Mouse (Mus musculus) forebrain, embryonic 10.5 days (tissue): Measurements from ENCODE around the gene Ppt1. TPM values are rescaled to one million over a fixed set of nuclear protein-coding genes. Genes with fewer than 3 reads are reported as not detected.

Source experiments
- DNase-seq: peaks from one replicate; pipeline ENCODE4 v3.0.0-alpha.2; 2017; ENCODE audit warnings: low spot score; ENCODE audit errors: extremely low spot score
- H3K27ac ChIP-seq: fragments of 300-500 bp; sonication (generic); 2 replicates; pipeline ENCODE4 v1.5.1; 2016; ENCODE audit warnings: mild to moderate bottlenecking
- H3K27me3 ChIP-seq: fragments of 300-500 bp; sonication (generic); 2 replicates; pipeline ENCODE4 v1.6.1; 2016; ENCODE audit warnings: mild to moderate bottlenecking; ENCODE audit not compliant: poor library complexity, severe bottlenecking
- H3K36me3 ChIP-seq: fragments of 300-500 bp; sonication (generic); replicated peaks from 2 replicates; pipeline ENCODE4 v1.6.1; 2016; ENCODE audit warnings: mild to moderate bottlenecking, moderate library complexity
- H3K4me1 ChIP-seq: fragments of 300-500 bp; sonication (generic); 2 replicates; pipeline ENCODE4 v1.6.1; 2016
- H3K4me3 ChIP-seq: fragments of 300-500 bp; sonication (generic); 2 replicates; pipeline ENCODE4 v1.5.1; 2016; ENCODE audit warnings: mild to moderate bottlenecking, moderate library complexity
- H3K9me3 ChIP-seq: fragments of 300-500 bp; sonication (generic); 2 replicates; pipeline ENCODE4 v1.6.1; 2016; ENCODE audit warnings: mild to moderate bottlenecking, moderate library complexity
- WGBS: fragments of 180-500 bp; shearing (Covaris S2); methylation state at CpG from one replicate; pipeline ENCODE4 v1.1.7; 2016; 5-methylcytosine and 5-hydroxymethylcytosine counted together
- polyA plus RNA-seq: library from polyadenylated mRNA; unstranded; fragments of >200 nt; fragmentation: Nextera tagmentation; extraction: Ambion mirVana; gene quantifications from 2 replicates; pipeline ENCODE4 v1.2.1, GENCODE M21; 2016

Gene Ppt1
- polyA plus RNA-seq, 1 experiment from 2014 or later = 69.8 TPM

- Histone ChIP-seq H3K4me3 (no peak overlapping the region), H3K4me1 (peaks cover 42% of the 10 kb centered on the region), H3K27me3 (no peaks in the 10 kb centered on the region), H3K36me3 (peaks cover 28% of the 10 kb centered on the region), H3K9me3 (peaks cover 3% of the 10 kb centered on the region; the same call in 1 of the 2 replicates), H3K27ac (no peak overlapping the region)
- WGBS = 75% methylated on average over 2 of the region's 2 CpGs
- no peak for DNase-seq
Observed at GRCm38 (mm10) chr4:122837994-122838393, 2.0 kb downstream of the Ppt1 start.

GRCm38 (mm10) chr4:122838416-122838815, 2.4 kb downstream of the Ppt1 start:
- 77% methylated on average over 1 of the region's 1 CpGs for WGBS
- Histone ChIP-seq H3K27ac (no peak overlapping the region), H3K27me3 (no peaks in the 10 kb centered on the region), H3K4me3 (no peak overlapping the region), H3K4me1 (peaks cover 40% of the 10 kb centered on the region), H3K9me3 (peaks cover 3% of the 10 kb centered on the region; the same call in 1 of the 2 replicates), H3K36me3 (peaks cover 31% of the 10 kb centered on the region)
- no peak for DNase-seq

GRCm38 (mm10) chr4:122848150-122848621, 12.1 kb downstream of the Ppt1 start:
- no peaks in the 10 kb centered on the region for H3K4me1 ChIP-seq
- 88% methylated on average over 13 of the region's 13 CpGs for WGBS
- DNase-seq = no peak
- no peak overlapping the region for H3K4me3 ChIP-seq
- no peak overlapping the region for H3K27ac ChIP-seq
- H3K9me3 ChIP-seq = no peaks in the 10 kb centered on the region
- peaks cover 94% of the 10 kb centered on the region for H3K36me3 ChIP-seq
- H3K27me3 ChIP-seq = no peaks in the 10 kb centered on the region

DNA sequence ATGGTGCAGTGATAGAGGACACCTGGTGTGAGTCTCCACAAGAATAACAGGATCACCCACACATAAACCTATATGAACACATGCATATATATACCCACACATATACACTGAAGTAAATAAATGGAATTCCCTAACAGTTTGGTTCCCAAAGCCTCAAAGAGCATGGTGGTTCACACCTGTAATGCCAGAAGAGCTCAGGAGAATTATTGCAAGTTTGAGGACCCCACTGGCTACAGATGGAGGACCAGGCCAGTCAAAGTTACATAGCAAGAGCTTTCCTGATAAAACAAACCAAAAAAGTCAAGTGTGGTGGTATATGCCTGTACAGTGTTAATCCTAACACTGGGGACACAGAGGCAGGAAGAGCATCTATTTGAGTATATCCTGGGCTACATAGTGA, 15.5 kb downstream of the Ppt1 start:
- H3K9me3 ChIP-seq = no peaks in the 10 kb centered on the region
- H3K4me3 ChIP-seq = no peak overlapping the region
- peaks cover 95% of the 10 kb centered on the region for H3K36me3 ChIP-seq
- DNase-seq = no peak
- H3K27ac ChIP-seq = no peak overlapping the region
- H3K27me3 ChIP-seq = no peaks in the 10 kb centered on the region
- no peaks in the 10 kb centered on the region for H3K4me1 ChIP-seq

- Histone ChIP-seq H3K9me3 (no peaks in the 10 kb centered on the region), H3K27me3 (no peaks in the 10 kb centered on the region), H3K4me3 (no peak overlapping the region), H3K36me3 (peaks cover 95% of the 10 kb centered on the region), H3K4me1 (no peaks in the 10 kb centered on the region), H3K27ac (no peak overlapping the region)
- 67% methylated on average over 2 of the region's 2 CpGs for WGBS
- no peak for DNase-seq
Observed at GRCm38 (mm10) chr4:122853691-122854090, 17.6 kb downstream of the Ppt1 start.

- WGBS = 93% methylated on average over 4 of the region's 4 CpGs
- Histone ChIP-seq H3K4me1 (no peaks in the 10 kb centered on the region), H3K9me3 (no peaks in the 10 kb centered on the region), H3K27me3 (no peaks in the 10 kb centered on the region), H3K36me3 (peaks cover 93% of the 10 kb centered on the region), H3K4me3 (no peak overlapping the region), H3K27ac (no peak overlapping the region)
- DNase-seq = no peak
Observed at GRCm38 (mm10) chr4:122854770-122855169, 18.7 kb downstream of the Ppt1 start.

DNA sequence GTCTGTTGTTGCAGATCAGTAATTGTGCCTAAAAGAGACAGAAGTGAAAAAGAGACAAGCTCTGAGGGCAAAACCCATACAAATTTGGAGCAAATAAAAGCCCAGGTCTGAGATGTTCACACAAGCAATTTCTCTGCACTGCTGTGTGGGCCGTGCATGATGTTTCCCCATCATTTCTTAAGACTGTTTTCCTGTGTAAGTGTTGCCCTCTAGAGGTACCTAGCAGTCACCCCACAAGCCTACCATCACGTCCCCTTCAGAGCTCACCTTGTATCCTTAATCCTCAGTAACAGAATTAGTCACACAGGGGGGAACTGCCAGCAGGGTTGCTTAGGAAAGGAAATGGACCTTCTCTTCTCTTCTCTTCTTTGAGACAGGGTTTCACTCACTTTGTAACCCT, 21.9 kb downstream of the Ppt1 start:
- H3K36me3 ChIP-seq = peaks cover 92% of the 10 kb centered on the region

DNA sequence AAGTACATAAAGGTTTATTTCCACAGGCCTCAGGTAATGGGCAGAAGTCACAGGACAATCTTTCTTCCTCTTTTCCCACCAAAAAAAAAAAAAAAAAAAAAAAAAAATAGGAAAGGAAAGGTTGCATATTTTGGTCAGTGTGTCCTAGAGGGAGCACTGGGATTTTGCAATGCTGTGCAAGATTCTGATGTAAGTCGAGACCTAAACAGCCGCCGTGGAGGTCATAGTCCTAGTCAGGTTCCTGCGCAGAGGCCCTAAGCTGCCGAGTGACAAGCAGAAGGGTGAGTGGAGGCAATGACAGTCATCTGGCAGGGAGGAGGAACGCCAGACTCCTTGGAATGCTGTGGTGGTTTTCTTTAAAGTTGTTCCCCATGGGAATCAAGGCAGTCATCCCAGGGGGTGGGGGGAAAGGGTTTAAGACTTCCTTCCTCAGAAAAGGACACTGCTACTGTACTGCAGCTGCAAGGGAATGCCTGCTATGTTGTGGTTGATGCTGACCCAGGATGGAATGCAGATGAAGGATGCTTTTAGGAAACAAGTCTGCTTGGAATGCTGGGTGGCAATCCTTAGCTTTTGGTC, 23.1 kb downstream of the Ppt1 start:
- no peak overlapping the region for H3K4me3 ChIP-seq
- DNase-seq = no peak
- 89% methylated on average over 6 of the region's 6 CpGs for WGBS
- H3K9me3 ChIP-seq = no peaks in the 10 kb centered on the region
- H3K4me1 ChIP-seq = no peaks in the 10 kb centered on the region
- H3K27ac ChIP-seq = no peak overlapping the region
- H3K27me3 ChIP-seq = no peaks in the 10 kb centered on the region
- H3K36me3 ChIP-seq = peaks cover 92% of the 10 kb centered on the region

More for the DNA sequence above, 21.9 kb downstream of the Ppt1 start:
- no peaks in the 10 kb centered on the region for H3K27me3 ChIP-seq
- H3K27ac ChIP-seq = no peak overlapping the region
- H3K9me3 ChIP-seq = no peaks in the 10 kb centered on the region
- no peak for DNase-seq
- no peaks in the 10 kb centered on the region for H3K4me1 ChIP-seq
- WGBS = 46% methylated on average over 2 of the region's 2 CpGs
- no peak overlapping the region for H3K4me3 ChIP-seq

GRCm38 (mm10) chr4:122861836-122862235, 25.8 kb downstream of the Ppt1 start:
- no peak for DNase-seq
- H3K27me3 ChIP-seq = no peaks in the 10 kb centered on the region
- H3K9me3 ChIP-seq = no peaks in the 10 kb centered on the region
- H3K4me3 ChIP-seq = no peak overlapping the region
- no peaks in the 10 kb centered on the region for H3K4me1 ChIP-seq
- WGBS = 97% methylated on average over 4 of the region's 4 CpGs
- H3K27ac ChIP-seq = no peak overlapping the region
- H3K36me3 ChIP-seq = peaks cover 91% of the 10 kb centered on the region

DNA sequence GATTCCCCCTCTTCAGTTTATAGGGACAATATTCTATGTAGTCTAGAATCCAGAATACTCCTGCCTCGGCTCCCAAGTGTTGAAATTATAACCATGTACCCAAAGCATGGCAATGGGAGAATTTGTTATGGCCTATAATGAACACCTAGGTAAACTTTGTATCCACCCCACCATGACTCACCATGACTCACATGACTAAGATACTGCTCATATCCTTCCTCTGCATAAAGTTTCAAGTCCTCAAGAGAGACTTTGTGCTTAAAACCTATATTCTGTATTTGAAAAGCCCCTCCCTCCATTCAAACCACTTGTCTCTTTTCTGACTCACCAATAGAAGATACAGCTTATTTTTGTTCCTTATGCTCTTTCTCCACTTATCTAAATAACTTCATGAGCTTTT, 32.0 kb downstream of the Ppt1 start:
- Histone ChIP-seq H3K9me3 (no peaks in the 10 kb centered on the region), H3K36me3 (peaks cover 89% of the 10 kb centered on the region), H3K27me3 (no peaks in the 10 kb centered on the region), H3K4me1 (no peaks in the 10 kb centered on the region), H3K4me3 (no peak overlapping the region), H3K27ac (no peak overlapping the region)
- 91% methylated on average over 1 of the region's 1 CpGs for WGBS
- no peak for DNase-seq

DNA sequence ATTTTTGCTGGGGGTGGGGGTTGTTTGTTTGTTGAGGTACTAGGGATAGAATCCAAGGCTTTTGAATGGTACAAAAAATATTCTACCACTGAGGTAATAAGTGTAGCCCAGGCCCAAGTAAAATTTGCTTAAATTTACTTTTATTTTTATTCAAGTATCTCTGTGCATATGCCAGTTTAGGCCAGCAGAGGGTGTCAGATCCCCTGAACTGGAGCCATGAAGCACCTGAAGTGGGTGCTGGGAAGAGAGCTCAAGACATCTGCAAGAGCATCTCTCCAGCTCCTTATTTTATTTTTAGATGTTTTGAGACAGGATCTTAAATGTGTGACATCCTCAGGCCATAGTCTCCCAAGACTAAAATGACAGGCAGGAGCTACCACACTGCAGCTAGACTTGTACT, 34.0 kb downstream of the Ppt1 start:
- no peak overlapping the region for H3K27ac ChIP-seq
- no peaks in the 10 kb centered on the region for H3K27me3 ChIP-seq
- DNase-seq = no peak
- H3K9me3 ChIP-seq = no peaks in the 10 kb centered on the region
- H3K4me3 ChIP-seq = no peak overlapping the region
- no peaks in the 10 kb centered on the region for H3K4me1 ChIP-seq
- peaks cover 73% of the 10 kb centered on the region for H3K36me3 ChIP-seq

- no peaks in the 10 kb centered on the region for H3K9me3 ChIP-seq
- no peak for DNase-seq
- no peaks in the 10 kb centered on the region for H3K4me1 ChIP-seq
- 93% methylated on average over 5 of the region's 5 CpGs for WGBS
- H3K27me3 ChIP-seq = no peaks in the 10 kb centered on the region
- H3K36me3 ChIP-seq = peaks cover 66% of the 10 kb centered on the region
- H3K27ac ChIP-seq = no peak overlapping the region
- H3K4me3 ChIP-seq = no peak overlapping the region
Observed at GRCm38 (mm10) chr4:122870741-122871140, 34.7 kb downstream of the Ppt1 start.

GRCm38 (mm10) chr4:122871269-122871668, 35.2 kb downstream of the Ppt1 start:
- no peak overlapping the region for H3K4me3 ChIP-seq
- H3K9me3 ChIP-seq = no peaks in the 10 kb centered on the region
- whole genome bisulfite sequencing = 94% methylated on average over 11 of the region's 11 CpGs
- DNase-seq = no peak
- no peaks in the 10 kb centered on the region for H3K4me1 ChIP-seq
- H3K36me3 ChIP-seq = peaks cover 61% of the 10 kb centered on the region
- no peak overlapping the region for H3K27ac ChIP-seq
- no peaks in the 10 kb centered on the region for H3K27me3 ChIP-seq

GRCm38 (mm10) chr4:122871989-122872388, 35.9 kb downstream of the Ppt1 start:
- 85% methylated on average over 2 of the region's 2 CpGs for WGBS

More at GRCm38 (mm10) chr4:122871989-122872388, 35.9 kb downstream of the Ppt1 start:
- Histone ChIP-seq H3K4me3 (no peak overlapping the region), H3K27me3 (no peaks in the 10 kb centered on the region), H3K9me3 (no peaks in the 10 kb centered on the region), H3K4me1 (no peaks in the 10 kb centered on the region), H3K27ac (no peak overlapping the region), H3K36me3 (peaks cover 56% of the 10 kb centered on the region)
- no peak for DNase-seq
